Mouse (Mus musculus) bone marrow macrophage, adult 2 months (primary cell): Measurements from ENCODE around the gene Areg. TPM values are rescaled to one million over a fixed set of nuclear protein-coding genes. Genes with fewer than 3 reads are reported as not detected.

ENCODE experiments used
- H3K27ac ChIP-seq: 2 replicates; pipeline ENCODE4 v1.5.1; 2012; ENCODE audit warnings: low read depth, low read length; ENCODE audit not compliant: insufficient read depth
- H3K4me1 ChIP-seq: 2 replicates; pipeline ENCODE4 v1.6.1; 2012; ENCODE audit warnings: low read length; ENCODE audit not compliant: control insufficient read depth, insufficient read depth
- H3K4me3 ChIP-seq: 2 replicates; pipeline ENCODE4 v1.5.1; 2012; ENCODE audit warnings: mild to moderate bottlenecking, low read length, moderate library complexity; ENCODE audit not compliant: insufficient read depth
- CTCF ChIP-seq: IDR thresholded peaks from 2 replicates; pipeline ENCODE4 v1.5.1; 2012; ENCODE audit warnings: low read depth, mild to moderate bottlenecking, low read length, moderate library complexity
- POLR2A ChIP-seq: IDR thresholded peaks from 2 replicates; pipeline ENCODE4 v1.6.1; 2012; ENCODE audit warnings: mild to moderate bottlenecking, low read depth, low read length, borderline replicate concordance
- polyA plus RNA-seq: library from polyadenylated mRNA; stranded (reverse); fragments of >200 nt; gene quantifications from 2 replicates; pipeline ENCODE4 v1.2.4, GENCODE M21; 2012; ENCODE audit not compliant: missing spikeins, insufficient read depth, insufficient read length

The Areg gene
- not detected in 2 replicates for polyA plus RNA-seq

DNA sequence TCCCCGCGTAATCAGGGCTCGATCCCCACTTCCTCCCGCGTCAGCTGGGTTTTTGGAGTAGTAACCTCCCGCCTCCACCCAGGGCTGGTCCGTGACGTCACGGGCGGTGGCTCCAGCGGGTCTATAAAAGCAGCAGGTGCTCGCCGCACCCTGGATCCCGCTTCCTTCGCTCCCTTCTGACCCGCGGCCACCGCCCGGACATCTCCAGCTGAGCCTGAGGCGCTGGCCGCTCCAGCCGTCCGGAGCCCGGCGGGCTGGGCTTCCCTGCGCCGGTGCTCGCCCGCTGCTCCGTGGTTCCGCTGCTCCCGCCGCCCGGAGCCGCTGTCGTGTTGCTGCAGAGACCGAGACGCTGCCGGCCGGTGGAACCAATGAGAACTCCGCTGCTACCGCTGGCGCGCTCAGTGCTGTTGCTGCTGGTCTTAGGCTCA is at the start of gene Areg:
Gene Areg (plus strand): TSS at position 154 of the 428 bp plus-strand sequence.
- no peaks in the 10 kb centered on the region for H3K4me1 ChIP-seq

DNA sequence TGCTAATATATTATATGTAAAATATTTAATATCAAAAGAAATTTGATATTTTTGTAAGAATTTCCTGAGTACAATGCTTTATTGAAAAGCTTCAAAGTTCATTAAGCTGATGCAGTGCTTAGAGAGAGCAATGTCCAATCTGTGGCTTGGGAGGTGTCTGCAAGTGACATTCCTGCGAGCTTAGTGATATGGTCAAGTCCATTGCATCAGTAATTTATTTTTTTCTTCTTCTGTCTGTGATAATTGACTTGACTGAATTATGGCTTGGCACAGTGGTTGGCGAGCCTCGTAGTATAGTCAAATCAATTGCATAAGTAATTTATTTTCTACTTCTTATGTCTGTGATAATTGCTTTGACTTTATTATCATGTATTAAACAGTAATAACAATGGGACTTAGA is 49.1 kb upstream of the Areg start:
- H3K4me3 ChIP-seq: no peak overlapping the region
- no peak overlapping the region for H3K27ac ChIP-seq
- no peaks in the 10 kb centered on the region for H3K4me1 ChIP-seq
- TF ChIP-seq POLR2A (no peak), CTCF (no peak)

More for the DNA sequence above, at the start of gene Areg:
- TF ChIP-seq POLR2A: no peak
- TF ChIP-seq CTCF: no peak
- Histone ChIP-seq H3K27ac (no peak within 1 kb of the TSS), H3K4me3 (peak within 1 kb of the TSS; percentile 45)

DNA sequence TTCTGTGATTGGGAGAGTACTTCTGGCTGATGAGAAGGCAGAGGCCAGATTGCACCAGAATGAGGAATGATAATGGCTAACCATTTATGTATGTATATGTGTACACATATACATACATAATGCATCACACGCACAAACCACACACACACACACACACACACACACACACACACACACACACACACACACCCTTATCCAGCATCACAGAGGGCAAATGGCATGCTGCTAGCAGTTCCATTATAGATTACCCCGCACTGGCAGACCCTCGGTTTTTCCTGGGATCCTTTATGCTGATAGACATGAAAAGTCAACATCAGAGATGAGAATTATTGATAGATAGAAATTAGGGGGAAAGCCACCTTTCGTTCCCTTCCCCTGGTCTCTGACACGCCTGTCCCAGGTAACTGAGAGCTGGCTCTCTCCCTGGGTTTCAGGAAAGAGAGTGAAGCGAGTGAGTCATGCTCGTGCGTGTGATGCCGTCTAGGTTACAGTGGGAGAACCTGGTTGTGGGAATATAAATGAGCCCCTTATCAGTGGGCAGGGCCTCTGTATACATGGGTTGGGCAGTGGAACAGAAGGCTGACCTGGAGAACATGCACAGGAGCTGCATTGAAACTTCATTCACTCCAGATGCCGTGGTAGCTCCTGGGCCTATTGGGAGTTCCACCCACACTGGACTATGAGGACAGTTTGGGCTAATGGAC is 41.3 kb upstream of the Areg start:
- Histone ChIP-seq H3K4me3 (no peak overlapping the region), H3K27ac (no peak overlapping the region), H3K4me1 (no peaks in the 10 kb centered on the region)
- no peak for TF ChIP-seq CTCF

DNA sequence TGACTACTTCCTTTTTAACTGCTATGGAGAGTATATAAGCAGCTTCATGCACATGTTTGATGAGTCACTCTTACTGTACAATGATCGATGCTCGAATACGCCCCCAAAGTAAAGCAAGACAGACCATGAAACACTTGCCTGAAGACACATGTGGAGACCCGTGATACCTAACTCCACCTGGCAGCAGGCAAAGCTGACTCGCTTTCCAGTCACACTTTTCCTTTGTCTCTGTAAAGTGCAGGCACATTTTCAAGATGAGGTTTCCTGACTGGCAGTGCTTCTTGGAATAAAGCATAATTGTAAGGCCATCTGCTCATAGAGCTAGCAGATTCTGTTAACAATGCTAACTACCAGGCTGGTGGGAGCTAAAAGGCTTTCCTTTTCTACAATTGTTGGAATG is 37.7 kb upstream of the Areg start:
- no peak for TF ChIP-seq CTCF
- TF ChIP-seq POLR2A: no peak
- H3K4me1 ChIP-seq: no peaks in the 10 kb centered on the region
- no peak overlapping the region for H3K4me3 ChIP-seq
- no peak overlapping the region for H3K27ac ChIP-seq

DNA sequence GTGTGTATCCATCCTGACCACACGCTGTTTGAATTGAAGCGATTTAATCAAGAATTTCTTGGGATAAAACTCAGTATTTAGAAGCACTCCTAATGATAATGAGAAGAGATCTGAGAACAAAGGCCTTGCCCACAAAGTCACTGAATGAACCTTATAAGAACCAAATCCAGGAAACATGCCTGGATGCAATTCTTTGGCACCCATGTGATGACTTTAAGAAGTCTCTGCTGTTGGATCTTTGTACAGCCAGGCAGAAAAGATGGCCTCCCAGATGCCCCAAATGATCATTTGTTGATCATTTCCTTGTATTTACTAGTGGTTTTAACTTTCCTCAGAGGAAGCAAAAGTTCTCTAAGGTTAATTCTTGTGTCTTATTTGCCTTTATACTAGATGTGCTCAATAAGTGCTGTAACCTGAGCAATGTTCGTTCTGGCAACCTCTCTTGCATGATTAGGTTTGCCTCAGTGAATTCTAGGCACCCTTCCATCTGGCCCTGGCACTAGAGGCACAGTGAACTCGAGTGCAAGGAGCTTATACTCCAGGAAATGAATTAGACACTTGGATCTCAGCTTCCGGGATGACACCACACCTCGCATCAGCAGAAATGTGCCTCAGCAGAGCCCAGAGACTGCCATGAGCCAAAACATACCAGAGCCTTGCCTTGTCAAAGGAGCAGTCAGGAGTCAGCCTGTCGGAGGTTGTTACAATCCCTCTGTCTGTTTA is 35.3 kb upstream of the Areg start:
- Histone ChIP-seq H3K4me1 (no peaks in the 10 kb centered on the region), H3K27ac (no peak overlapping the region), H3K4me3 (no peak overlapping the region)
- no peak for TF ChIP-seq CTCF
- no peak for TF ChIP-seq POLR2A

DNA sequence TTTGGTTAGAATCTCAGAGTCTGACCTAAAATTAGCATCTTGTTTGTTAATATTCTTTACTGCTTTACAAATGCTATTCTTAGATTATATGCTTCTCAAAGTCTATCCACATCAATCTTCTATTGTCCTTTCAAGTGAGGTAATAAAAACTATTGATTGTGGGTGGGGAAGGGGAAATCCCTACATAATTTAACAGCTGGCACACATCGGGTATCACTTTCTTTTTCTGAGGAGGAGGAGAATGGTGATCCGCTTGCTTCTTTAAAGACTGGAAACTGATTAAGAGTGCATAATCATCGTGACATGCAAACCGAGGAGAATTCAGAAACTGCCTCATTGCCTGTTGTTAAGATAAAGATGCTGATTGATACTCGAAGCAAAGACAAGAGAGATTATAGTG is 33.2 kb upstream of the Areg start:
- Histone ChIP-seq H3K4me3 (no peak overlapping the region), H3K4me1 (no peaks in the 10 kb centered on the region), H3K27ac (no peak overlapping the region)
- TF ChIP-seq CTCF: no peak
- TF ChIP-seq POLR2A: no peak

DNA sequence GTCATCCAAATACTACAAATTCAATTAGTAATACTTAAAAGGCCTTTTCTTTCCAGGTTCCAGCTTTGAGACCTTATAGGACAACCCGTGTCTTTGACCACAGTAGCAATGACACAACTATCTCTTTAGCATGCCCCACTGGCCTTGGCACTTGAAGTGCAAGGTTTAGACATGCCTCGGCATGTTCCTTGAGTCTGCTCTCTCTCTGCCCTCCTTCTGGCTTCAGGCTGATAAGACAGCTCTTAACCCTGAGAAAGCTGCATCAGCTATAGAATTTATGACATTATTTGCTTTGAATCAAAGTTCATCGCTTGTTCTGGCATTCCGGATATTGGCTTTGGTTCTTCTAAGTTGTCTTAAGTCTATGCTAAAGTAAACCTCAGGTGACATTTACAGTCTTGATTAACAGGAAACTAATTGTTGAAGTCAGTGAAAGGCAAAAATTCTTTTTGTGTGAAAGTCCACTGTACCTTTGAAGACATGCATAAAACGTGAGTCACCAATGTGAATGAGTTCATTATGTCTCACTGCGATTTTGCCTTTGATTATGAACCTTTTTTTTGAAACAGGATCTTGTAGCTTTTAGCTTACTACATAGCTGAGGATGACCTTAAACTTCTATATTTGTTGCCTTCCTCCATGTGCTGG is 29.3 kb upstream of the Areg start:
- Histone ChIP-seq H3K27ac (no peak overlapping the region), H3K4me3 (no peak overlapping the region), H3K4me1 (no peaks in the 10 kb centered on the region)
- no peak for TF ChIP-seq POLR2A
- no peak for TF ChIP-seq CTCF

DNA sequence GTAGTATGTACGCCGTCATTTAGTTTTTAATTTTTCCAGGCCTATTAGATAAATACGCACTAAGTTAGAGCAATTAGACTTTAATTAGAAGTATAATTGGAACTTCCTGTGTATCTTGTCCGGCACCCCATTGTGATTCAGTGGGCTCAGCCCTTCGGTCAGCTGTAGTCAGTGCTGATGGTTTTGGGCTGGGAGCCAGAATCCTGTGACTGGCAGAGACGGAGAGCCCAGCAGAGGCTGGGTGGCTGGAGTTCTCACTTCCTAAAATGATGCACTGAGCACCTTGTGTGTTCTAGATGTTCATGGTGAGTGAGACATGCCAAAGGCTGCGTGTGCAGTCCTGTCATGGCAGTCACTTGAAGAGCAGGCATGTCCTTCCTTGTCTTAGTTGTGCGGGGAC is 28.4 kb upstream of the Areg start:
- Histone ChIP-seq H3K4me1 (no peaks in the 10 kb centered on the region), H3K27ac (no peak overlapping the region), H3K4me3 (no peak overlapping the region)
- TF ChIP-seq CTCF (no peak), POLR2A (no peak)

DNA sequence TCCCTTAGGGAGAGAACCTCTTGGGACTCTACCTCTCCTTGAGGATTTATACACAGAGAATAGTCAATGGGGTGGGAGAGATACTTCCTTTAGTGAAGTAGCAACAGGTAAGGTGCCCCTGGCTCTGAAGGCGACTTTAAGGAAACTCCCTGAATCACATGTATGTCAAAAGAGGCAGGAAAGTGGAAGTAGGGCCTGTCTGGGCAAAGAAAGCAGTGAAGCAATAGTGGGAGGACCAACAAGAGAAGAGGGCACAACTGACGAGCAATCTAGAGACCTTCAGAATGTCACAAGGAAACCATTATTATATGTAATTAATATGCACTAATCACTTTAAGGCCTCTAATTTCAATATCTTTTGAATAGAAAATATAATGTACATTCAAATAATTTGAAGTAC is 25.4 kb upstream of the Areg start:
- Histone ChIP-seq H3K4me3 (no peak overlapping the region), H3K4me1 (no peaks in the 10 kb centered on the region), H3K27ac (no peak overlapping the region)
- TF ChIP-seq POLR2A: no peak
- no peak for TF ChIP-seq CTCF

DNA sequence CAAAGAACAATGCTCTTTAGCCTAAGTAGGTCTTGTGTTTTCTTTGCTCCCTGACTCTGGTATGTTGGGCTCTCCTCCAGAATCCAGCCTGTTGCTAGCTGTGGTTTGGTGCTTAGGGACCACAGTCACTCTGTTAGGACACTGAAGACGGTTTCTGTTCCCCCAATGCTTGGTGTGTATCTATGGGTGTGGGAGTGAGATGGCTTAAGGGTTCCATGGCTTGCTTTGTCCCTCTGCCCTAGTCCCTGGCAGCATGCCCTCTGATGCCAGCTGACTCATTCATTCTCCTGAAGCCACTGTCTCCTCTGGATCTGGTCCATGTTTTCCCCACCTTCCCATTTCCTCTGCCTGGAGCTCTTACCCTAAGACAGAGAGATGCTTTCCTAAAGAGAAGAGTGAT is 24.8 kb upstream of the Areg start:
- TF ChIP-seq CTCF (no peak), POLR2A (no peak)
- H3K27ac ChIP-seq: no peak overlapping the region
- H3K4me1 ChIP-seq: no peaks in the 10 kb centered on the region
- H3K4me3 ChIP-seq: no peak overlapping the region
